Mouse (Mus musculus) forebrain, postnatal 0 days (tissue): Measurements from ENCODE around the gene Thoc5. TPM values are rescaled to one million over a fixed set of nuclear protein-coding genes. Genes with fewer than 3 reads are reported as not detected.

ENCODE experiments used
- ATAC-seq: fragments of 200-750 bp; cut with Nextera tagmentation; 2 replicates; pipeline ENCODE4 v1.8.0; 2017; ENCODE audit warnings: mild to moderate bottlenecking, moderate library complexity
- DNase-seq: peaks from one replicate; pipeline ENCODE4 v3.0.0-alpha.2; 2015
- H3K27ac ChIP-seq: fragments of 300-500 bp; sonication (generic); 2 replicates; pipeline ENCODE4 v1.5.1; 2014; ENCODE audit warnings: low read depth, mild to moderate bottlenecking, antibody characterized with exemption, low read length, moderate library complexity, mixed read lengths
- H3K27me3 ChIP-seq: fragments of 300-500 bp; sonication (generic); 2 replicates; pipeline ENCODE4 v1.6.1; 2014; ENCODE audit warnings: mild to moderate bottlenecking, low read length, mixed read lengths; ENCODE audit not compliant: insufficient read depth
- H3K36me3 ChIP-seq: fragments of 300-500 bp; sonication (generic); 2 replicates; pipeline ENCODE4 v1.6.1; 2014; ENCODE audit warnings: mild to moderate bottlenecking, moderate library complexity; ENCODE audit not compliant: insufficient read depth
- H3K4me1 ChIP-seq: fragments of 300-500 bp; sonication (generic); 2 replicates; pipeline ENCODE4 v1.6.1; 2014; ENCODE audit warnings: antibody characterized with exemption; ENCODE audit not compliant: insufficient read depth
- H3K4me2 ChIP-seq: fragments of 300-500 bp; sonication (generic); 2 replicates; pipeline ENCODE4 v1.6.1; 2014; ENCODE audit warnings: low read depth, mild to moderate bottlenecking, moderate library complexity
- H3K4me3 ChIP-seq: fragments of 300-500 bp; sonication (generic); 2 replicates; pipeline ENCODE4 v1.5.1; 2014; ENCODE audit warnings: low read depth, low read length, mixed read lengths
- H3K9ac ChIP-seq: fragments of 300-500 bp; sonication (generic); 2 replicates; pipeline ENCODE4 v1.6.1; 2014; ENCODE audit warnings: mild to moderate bottlenecking
- H3K9me3 ChIP-seq: fragments of 300-500 bp; sonication (generic); 2 replicates; pipeline ENCODE4 v1.6.1; 2016; ENCODE audit warnings: low read length
- CTCF ChIP-seq: sonication (generic); IDR thresholded peaks from 2 replicates; pipeline ENCODE4 v1.5.1; 2016; ENCODE audit warnings: antibody characterized with exemption, control low read depth, low read depth
- WGBS: fragments of 180-500 bp; shearing (Covaris S2); extraction: QIAGEN DNeasy Blood & Tissue Kit; methylation state at CpG from one replicate; pipeline ENCODE4 v1.1.7; 2014; 5-methylcytosine and 5-hydroxymethylcytosine counted together
- polyA plus RNA-seq: library from polyadenylated mRNA; unstranded; fragments of >200 nt; fragmentation: Nextera tagmentation; extraction: Ambion mirVana; gene quantifications from 2 replicates; pipeline ENCODE4 v1.2.1, GENCODE M21; 2015
- total RNA-seq: library from RNA; depleted of rRNA; stranded (reverse); fragments of >200 nt; gene quantifications from 2 replicates; pipeline ENCODE4 v1.2.3, GENCODE M21; 2014

Thoc5 gene
- total and polyA plus RNA-seq, 2 experiments from 2014 or later, result 52.2 to 55.7 TPM

GRCm38 (mm10) chr11:4953918-4954317 is 58.8 kb downstream of the Thoc5 start:
- Histone ChIP-seq H3K4me2 (no peak overlapping the region), H3K9me3 (no peaks in the 10 kb centered on the region), H3K4me3 (no peak overlapping the region), H3K9ac (no peak overlapping the region), H3K27me3 (peaks cover 21% of the 10 kb centered on the region), H3K36me3 (0 out of 2 replicates have a peak, but pooled peaks cover 2% of the 10 kb centered on the region), H3K27ac (no peak overlapping the region), H3K4me1 (peaks cover 8% of the 10 kb centered on the region; the same call in 1 of the 2 replicates)
- no peak for DNase-seq
- under 1% methylated on average over 8 of the region's 8 CpGs for WGBS
- no peak for TF ChIP-seq CTCF
- ATAC-seq, result peak; percentile 34; the same call in 1 of the 2 replicates

- Histone ChIP-seq H3K9me3 (no peaks in the 10 kb centered on the region), H3K9ac (no peak overlapping the region), H3K4me2 (no peak overlapping the region), H3K27me3 (no peaks in the 10 kb centered on the region), H3K4me3 (no peak overlapping the region), H3K4me1 (no peaks in the 10 kb centered on the region), H3K27ac (no peak overlapping the region), H3K36me3 (no peaks in the 10 kb centered on the region)
- no peak for TF ChIP-seq CTCF
- 60% methylated on average over 6 of the region's 6 CpGs for WGBS
- DNase-seq, result no peak
- no peak for ATAC-seq
Measured at GRCm38 (mm10) chr11:4963099-4963808, 68.1 kb downstream of the Thoc5 start.

DNA sequence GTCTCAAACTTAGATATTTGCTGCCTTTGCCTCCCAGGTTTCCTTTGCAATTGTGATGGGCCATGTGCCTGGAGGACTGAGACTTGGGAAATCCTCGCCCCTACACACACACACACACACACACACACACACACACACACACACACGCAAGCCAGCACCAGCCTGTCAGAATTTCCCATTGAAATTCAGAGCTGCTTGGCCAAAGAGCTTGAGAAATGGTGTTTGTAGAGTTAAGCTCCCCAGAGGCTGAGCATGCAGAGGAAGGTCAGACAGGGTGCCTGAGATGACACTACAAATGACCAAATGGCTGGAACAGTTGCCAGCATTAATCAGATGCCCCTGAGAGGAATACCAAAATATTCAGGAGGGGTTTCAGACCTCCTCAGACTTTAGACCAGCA is 71.2 kb downstream of the Thoc5 start:
- H3K4me1 ChIP-seq, result no peaks in the 10 kb centered on the region
- 39% methylated on average over 2 of the region's 2 CpGs for WGBS
- H3K9ac ChIP-seq, result no peak overlapping the region
- no peak overlapping the region for H3K4me2 ChIP-seq
- TF ChIP-seq CTCF, result no peak
- no peaks in the 10 kb centered on the region for H3K27me3 ChIP-seq
- no peak overlapping the region for H3K4me3 ChIP-seq
- ATAC-seq (no peak), DNase-seq (no peak)
- H3K27ac ChIP-seq, result no peak overlapping the region
- H3K36me3 ChIP-seq, result no peaks in the 10 kb centered on the region
- H3K9me3 ChIP-seq, result no peaks in the 10 kb centered on the region

DNA sequence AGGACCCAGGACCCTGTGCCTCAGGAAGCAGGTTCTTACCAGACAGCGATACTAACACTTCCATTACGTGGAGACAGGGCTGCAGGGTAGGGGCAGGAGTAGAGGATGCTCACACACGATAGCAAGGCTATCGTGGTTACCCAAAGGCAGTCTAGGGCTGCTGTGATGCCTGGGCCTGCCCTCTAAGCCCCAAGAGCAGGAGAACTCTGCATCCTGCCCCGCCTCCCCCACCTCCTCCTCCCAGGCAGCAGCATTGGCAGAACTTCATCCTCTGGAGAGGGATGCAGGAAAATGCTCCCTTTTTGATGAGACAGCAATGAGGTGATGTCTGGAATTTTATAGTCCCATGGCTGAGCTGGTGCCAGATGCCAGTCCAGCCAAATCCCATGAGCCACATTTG is 71.8 kb downstream of the Thoc5 start:
- Histone ChIP-seq H3K4me1 (no peaks in the 10 kb centered on the region), H3K9me3 (no peaks in the 10 kb centered on the region), H3K4me2 (no peak overlapping the region), H3K9ac (no peak overlapping the region), H3K27me3 (no peaks in the 10 kb centered on the region), H3K36me3 (no peaks in the 10 kb centered on the region), H3K27ac (no peak overlapping the region), H3K4me3 (no peak overlapping the region)
- TF ChIP-seq CTCF, result no peak
- DNase-seq, result no peak
- WGBS, result 71% methylated on average over 5 of the region's 5 CpGs
- ATAC-seq, result no peak

DNA sequence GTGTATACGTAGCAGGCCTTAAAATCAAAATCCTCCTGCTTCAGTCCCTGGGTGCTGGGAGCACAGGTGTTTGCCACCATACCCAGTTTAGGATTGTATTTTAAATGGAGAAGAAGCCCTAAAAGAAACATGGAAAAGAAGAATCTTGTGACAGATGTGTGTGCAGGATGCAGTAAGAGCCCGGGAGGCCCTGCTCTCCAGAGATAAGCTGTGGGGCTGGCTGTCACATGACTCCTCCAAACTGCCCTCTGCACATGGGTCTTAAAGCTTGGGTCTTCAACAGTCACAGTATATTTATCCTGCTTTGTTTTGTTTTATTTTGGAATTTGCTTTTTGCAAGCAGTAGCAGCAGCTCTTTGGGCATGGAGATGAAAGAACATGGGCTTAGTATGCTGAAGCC is 72.4 kb downstream of the Thoc5 start:
- Histone ChIP-seq H3K9me3 (no peaks in the 10 kb centered on the region), H3K27ac (no peak overlapping the region), H3K9ac (no peak overlapping the region), H3K36me3 (no peaks in the 10 kb centered on the region), H3K4me2 (no peak overlapping the region), H3K4me3 (no peak overlapping the region), H3K4me1 (no peaks in the 10 kb centered on the region), H3K27me3 (no peaks in the 10 kb centered on the region)
- DNase-seq (no peak), ATAC-seq (no peak)
- WGBS, result 68% methylated on average over 2 of the region's 2 CpGs
- TF ChIP-seq CTCF, result no peak

DNA sequence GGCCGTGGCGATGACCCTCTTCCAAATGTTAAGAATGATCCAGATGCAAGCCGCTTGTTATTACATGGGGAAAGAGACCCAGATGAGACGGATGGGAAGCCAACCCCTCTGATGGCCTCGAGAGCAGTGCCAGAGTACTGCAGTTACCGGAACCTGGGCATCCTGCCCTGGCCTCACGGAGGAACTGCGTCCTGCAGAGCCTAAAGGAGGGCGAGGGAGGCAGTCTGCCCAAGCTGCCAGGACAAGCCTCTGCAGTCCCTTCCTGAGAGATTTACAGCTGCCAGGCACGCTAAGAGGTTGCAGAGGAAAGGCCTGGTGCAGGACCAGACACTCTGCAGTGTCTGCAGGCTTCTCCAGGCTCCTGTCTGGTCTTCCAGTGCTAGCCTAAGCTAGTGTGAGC is 73.3 kb downstream of the Thoc5 start:
- Histone ChIP-seq H3K4me1 (no peaks in the 10 kb centered on the region), H3K4me2 (no peak overlapping the region), H3K36me3 (no peaks in the 10 kb centered on the region), H3K4me3 (no peak overlapping the region), H3K27me3 (no peaks in the 10 kb centered on the region), H3K27ac (no peak overlapping the region), H3K9ac (no peak overlapping the region), H3K9me3 (no peaks in the 10 kb centered on the region)
- ATAC-seq, result no peak
- TF ChIP-seq CTCF, result no peak
- WGBS, result 71% methylated on average over 10 of the region's 10 CpGs
- no peak for DNase-seq

DNA sequence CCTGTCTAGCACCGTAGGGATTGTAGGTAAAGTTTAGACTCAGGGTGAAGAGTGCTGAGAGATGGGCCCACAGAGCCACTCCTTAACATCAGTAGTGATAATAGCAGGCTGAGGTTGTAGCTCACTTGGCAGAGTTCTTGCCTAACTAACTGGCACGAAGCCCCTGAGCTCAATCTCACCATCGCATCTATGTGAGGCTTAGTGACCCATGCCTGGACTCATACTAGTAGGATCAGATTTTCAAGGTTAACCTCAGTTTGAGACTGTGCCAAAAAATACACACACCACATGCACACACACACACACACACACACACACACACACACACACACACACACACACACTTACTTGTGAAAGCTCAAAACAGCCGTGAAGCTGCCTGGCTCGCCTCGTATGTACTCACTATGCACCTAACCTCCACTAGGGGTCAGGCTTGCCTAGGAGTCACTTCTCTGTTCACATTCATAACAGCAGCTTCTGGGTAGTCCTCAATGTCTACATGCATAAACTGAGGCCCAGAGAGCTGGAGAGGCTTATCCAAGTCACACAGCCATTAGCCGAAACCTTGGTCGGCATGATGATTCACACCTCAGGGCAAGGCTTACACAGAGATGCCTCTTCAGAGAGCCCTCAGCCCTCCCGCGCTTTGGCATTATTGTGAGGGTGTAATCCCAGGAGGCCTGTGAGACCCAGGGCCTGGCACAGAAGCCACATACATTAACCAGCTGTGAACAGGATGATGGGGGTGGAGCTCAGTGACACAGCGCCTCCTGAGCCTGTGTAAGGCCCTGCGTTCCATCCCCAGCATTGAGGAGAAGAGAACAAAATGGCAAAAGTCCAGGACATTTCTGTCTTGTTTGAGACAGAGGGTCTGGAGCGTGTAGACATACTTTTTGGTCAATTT is 78.1 kb downstream of the Thoc5 start:
- Histone ChIP-seq H3K9ac (no peak overlapping the region), H3K4me1 (no peaks in the 10 kb centered on the region), H3K27me3 (no peaks in the 10 kb centered on the region), H3K4me3 (no peak overlapping the region), H3K27ac (no peak overlapping the region), H3K9me3 (no peaks in the 10 kb centered on the region), H3K4me2 (no peak overlapping the region), H3K36me3 (no peaks in the 10 kb centered on the region)
- peak; percentile 92 for TF ChIP-seq CTCF
- ATAC-seq, result peak; percentile 85
- 60% methylated on average over 13 of the region's 13 CpGs for WGBS
- DNase-seq, result peak; percentile 79
